Mouse (Mus musculus): Measurements from ENCODE around the gene Stx1b.

- no peak for TF ChIP-seq CTCF (IDR thresholded peaks at IDR 0.05; ENCODE audit: low read depth)
- 0 out of 2 replicates have a peak, but pooled peaks have one; percentile 31 for TF ChIP-seq EP300 (IDR thresholded peaks at IDR 0.05; ENCODE audit: low read depth)
Measured at GRCm38 (mm10) chr7:127776878-127777473, 47.4 kb downstream of the Stx1b start.

Measured in liver, embryonic 14.5 days (tissue).